Mouse (Mus musculus): Measurements from ENCODE around the gene Mfap4.

DNA sequence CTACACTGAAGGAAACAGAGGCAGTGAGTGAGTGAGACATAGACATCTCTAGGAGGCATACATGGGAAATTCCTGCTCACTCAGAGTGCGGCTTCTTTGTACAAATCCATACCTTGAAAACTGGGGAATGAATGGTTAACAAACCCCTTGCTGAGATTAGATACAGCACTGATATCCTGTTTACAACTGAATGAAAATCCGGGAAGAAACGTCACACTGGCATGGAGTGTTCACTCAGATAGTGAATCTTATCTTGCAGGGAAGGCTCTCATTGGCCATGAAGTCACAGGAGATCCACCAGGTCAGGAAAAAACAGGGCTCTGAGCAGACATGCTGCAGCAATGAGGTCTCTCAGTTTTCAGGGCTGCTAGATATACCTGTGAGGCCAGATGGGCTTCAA, 51.7 kb downstream of the Mfap4 start:
- TF ChIP-seq CTCF (IDR thresholded peaks at IDR 0.05; ENCODE audit: control insufficient read depth, insufficient read depth, insufficient read length) (no peak), CEBPB (IDR thresholded peaks at IDR 0.05; ENCODE audit: low read depth) (no peak), MAX (IDR thresholded peaks at IDR 0.05) (no peak)
